Mouse (Mus musculus) heart, embryonic 10.5 days (tissue): ENCODE data around the gene Gm21974. TPM values are rescaled to one million over a fixed set of nuclear protein-coding genes. Genes with fewer than 3 reads are reported as not detected.
"Not testable (repeated sequence)": the region's sequence is repeated elsewhere in the genome, so short reads cannot be mapped to it uniquely, and the experiment has no call there.

Source experiments
- DNase-seq: peaks from one replicate; pipeline ENCODE4 v3.0.0-alpha.2; 2017; ENCODE audit warnings: low spot score
- H3K27ac ChIP-seq: fragments of 300-500 bp; sonication (generic); 2 replicates; pipeline ENCODE4 v1.5.1; 2016; ENCODE audit warnings: mild to moderate bottlenecking
- H3K27me3 ChIP-seq: fragments of 300-500 bp; sonication (generic); 2 replicates; pipeline ENCODE4 v1.6.1; 2016; ENCODE audit warnings: mild to moderate bottlenecking; ENCODE audit not compliant: poor library complexity, insufficient read depth, severe bottlenecking
- H3K36me3 ChIP-seq: fragments of 300-500 bp; sonication (generic); 2 replicates; pipeline ENCODE4 v1.6.1; 2016; ENCODE audit warnings: mild to moderate bottlenecking, moderate library complexity
- H3K4me1 ChIP-seq: fragments of 300-500 bp; sonication (generic); 2 replicates; pipeline ENCODE4 v1.6.1; 2016; ENCODE audit warnings: mild to moderate bottlenecking
- H3K4me3 ChIP-seq: fragments of 300-500 bp; sonication (generic); 2 replicates; pipeline ENCODE4 v1.5.1; 2016; ENCODE audit warnings: mild to moderate bottlenecking, moderate library complexity
- H3K9me3 ChIP-seq: fragments of 300-500 bp; sonication (generic); 2 replicates; pipeline ENCODE4 v1.6.1; 2016; ENCODE audit warnings: mild to moderate bottlenecking, moderate library complexity
- WGBS: fragments of 180-500 bp; shearing (Covaris S2); methylation state at CpG from one replicate; pipeline ENCODE4 v1.1.7; 2016; 5-methylcytosine and 5-hydroxymethylcytosine counted together
- polyA plus RNA-seq: library from polyadenylated mRNA; unstranded; fragments of >200 nt; fragmentation: Nextera tagmentation; extraction: Ambion mirVana; gene quantifications from 2 replicates; pipeline ENCODE4 v1.2.1, GENCODE M21; 2016

Gm21974 gene
- polyA plus RNA-seq, 1 experiment from 2014 or later: not detected

DNA sequence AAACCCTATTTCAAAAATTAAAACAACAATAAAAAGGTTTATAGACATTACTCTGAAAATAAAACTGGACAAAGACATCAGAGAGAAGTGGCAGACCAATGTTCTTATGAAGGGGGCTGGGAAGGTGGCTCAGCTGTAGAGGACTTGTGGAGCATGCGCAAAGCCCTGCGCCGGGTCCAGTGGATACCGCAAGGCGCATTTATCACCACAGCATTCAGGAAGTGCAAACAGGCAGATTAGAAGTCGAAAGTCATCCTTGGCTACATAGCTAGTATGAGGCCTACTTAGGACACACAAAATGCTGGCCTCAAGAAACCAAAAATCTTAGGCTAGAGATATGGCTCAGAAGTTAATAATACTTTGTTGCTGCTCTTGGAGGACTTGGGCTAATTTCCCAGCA lies 37.0 kb downstream of the Gm21974 start:
- Histone ChIP-seq H3K27ac (no peak overlapping the region), H3K27me3 (no peaks in the 10 kb centered on the region), H3K9me3 (no peaks in the 10 kb centered on the region), H3K4me3 (no peak overlapping the region), H3K36me3 (no peaks in the 10 kb centered on the region), H3K4me1 (no peaks in the 10 kb centered on the region)
- 80% methylated on average over 6 of the region's 6 CpGs for whole genome bisulfite sequencing
- DNase-seq: no peak

DNA sequence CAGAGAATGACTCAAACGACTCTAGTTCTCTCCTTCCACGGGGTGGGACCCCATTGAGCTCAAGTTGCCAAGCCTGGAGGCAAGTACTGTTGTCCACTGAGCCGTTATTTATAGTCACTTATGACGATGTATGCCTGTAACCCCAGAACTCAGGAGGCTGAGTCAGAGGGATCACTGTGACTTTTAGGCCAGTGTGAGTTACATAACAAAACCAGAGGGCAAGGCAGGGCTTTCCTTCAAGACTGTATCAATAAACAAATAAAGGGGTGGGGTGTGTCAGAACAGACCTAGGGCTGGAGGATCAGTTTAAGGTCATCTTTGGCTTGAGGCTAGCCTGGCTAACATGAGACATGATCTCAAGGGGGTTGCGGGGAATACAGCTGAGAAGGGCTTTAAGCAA lies 44.3 kb downstream of the Gm21974 start:
- H3K36me3 ChIP-seq: peaks cover 30% of the 10 kb centered on the region
- no peak for DNase-seq
- H3K4me3 ChIP-seq: no peak overlapping the region
- WGBS: 70% methylated on average over 5 of the region's 5 CpGs
- no peaks in the 10 kb centered on the region for H3K27me3 ChIP-seq
- no peak overlapping the region for H3K27ac ChIP-seq
- no peaks in the 10 kb centered on the region for H3K9me3 ChIP-seq
- H3K4me1 ChIP-seq: 0 out of 2 replicates have a peak, but pooled peaks cover 5% of the 10 kb centered on the region

- Histone ChIP-seq H3K4me3 (no peak overlapping the region), H3K27ac (no peak overlapping the region), H3K9me3 (no peaks in the 10 kb centered on the region), H3K4me1 (0 out of 2 replicates have a peak, but pooled peaks cover 5% of the 10 kb centered on the region), H3K36me3 (peaks cover 36% of the 10 kb centered on the region), H3K27me3 (no peaks in the 10 kb centered on the region)
- no peak for DNase-seq
- 67% methylated on average over 6 of the region's 6 CpGs for WGBS
Observed at GRCm38 (mm10) chr7:127849973-127850875, 45.0 kb downstream of the Gm21974 start.

DNA sequence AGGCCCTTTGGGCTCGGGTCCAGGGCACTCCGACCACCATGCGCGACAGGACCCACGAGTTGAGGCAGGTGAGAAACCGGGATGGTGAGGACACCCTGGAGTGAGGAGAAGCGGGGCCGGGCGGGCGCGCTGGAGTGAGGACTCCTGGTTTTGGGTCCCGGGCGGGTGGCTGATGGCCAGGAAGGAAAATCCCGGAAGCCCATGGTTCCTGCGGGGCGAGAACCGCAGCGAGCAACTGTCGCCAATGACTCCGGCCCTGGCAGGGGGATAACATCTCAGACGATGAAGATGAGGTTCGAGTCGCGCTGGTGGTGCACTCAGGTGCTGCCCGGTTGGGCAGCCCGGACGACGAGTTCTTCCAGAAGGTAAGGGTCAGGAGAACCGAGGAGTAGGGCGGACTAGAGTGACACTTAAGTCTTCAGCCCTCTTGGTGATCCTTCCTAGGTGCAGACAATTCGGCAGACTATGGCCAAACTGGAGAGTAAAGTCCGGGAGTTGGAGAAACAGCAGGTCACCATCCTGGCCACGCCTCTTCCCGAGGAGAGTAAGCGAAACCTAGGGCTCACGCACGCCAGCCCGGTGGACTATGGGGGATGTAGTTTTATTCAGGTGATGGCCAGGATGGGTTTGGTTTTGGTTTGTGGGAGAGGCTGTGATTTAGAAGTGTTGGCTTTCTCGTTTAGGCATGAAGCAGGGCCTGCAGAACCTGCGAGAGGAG lies 53.1 kb downstream of the Gm21974 start:
- under 1% methylated on average over 40 of the region's 40 CpGs for WGBS
- H3K36me3 ChIP-seq: peaks cover 38% of the 10 kb centered on the region
- H3K4me1 ChIP-seq: peaks cover 14% of the 10 kb centered on the region
- H3K9me3 ChIP-seq: no peaks in the 10 kb centered on the region
- H3K27me3 ChIP-seq: no peaks in the 10 kb centered on the region
- peak overlapping the region; percentile 93 for H3K27ac ChIP-seq
- H3K4me3 ChIP-seq: peak overlapping the region; percentile 81
- peak; percentile 94 for DNase-seq

DNA sequence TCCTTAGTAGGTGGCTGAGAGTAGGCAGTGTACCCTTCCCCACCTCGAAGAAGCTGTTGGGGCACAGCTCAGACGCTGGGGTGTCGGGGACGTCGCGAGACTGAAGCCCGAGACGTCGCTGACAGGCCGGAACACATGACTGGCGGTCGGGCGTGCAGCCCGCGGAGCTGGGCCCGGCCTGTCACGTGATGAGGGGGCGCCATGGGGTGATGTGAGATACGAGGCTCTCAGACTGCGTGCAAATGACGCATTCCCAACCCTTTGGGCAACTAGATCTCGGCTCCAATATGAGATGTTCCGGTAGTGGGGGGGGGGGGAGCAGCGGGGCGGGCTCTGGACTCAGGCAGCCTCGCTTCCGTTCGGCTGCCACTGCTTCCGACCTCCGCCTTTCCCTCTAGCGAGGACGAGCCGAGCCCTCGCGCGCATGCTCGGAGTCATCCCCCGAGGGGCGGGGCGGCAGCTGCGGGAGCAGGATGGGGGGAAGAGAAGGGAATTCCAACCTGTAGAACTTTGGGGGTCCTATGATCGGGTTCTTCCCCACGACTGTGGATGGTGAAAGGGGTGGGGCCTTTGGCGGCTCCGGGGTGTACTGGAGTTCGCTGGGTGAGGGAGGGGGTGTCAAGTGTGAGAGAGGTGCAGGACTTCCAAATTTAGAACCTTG lies 53.8 kb downstream of the Gm21974 start:
- whole genome bisulfite sequencing: under 1% methylated on average over 46 of the region's 46 CpGs
- Histone ChIP-seq H3K27ac (peak overlapping the region; percentile 93), H3K9me3 (no peaks in the 10 kb centered on the region), H3K4me3 (peak overlapping the region; percentile 81), H3K36me3 (peaks cover 31% of the 10 kb centered on the region), H3K27me3 (no peaks in the 10 kb centered on the region), H3K4me1 (peaks cover 14% of the 10 kb centered on the region)
- DNase-seq: peak; percentile 96

GRCm38 (mm10) chr7:127840886-127841285 lies 54.4 kb downstream of the Gm21974 start:
- Histone ChIP-seq H3K27me3 (no peaks in the 10 kb centered on the region), H3K27ac (peak overlapping the region; percentile 93), H3K36me3 (peaks cover 25% of the 10 kb centered on the region), H3K4me3 (peak overlapping the region; percentile 81), H3K9me3 (no peaks in the 10 kb centered on the region), H3K4me1 (peaks cover 14% of the 10 kb centered on the region)
- WGBS: 5% methylated on average over 15 of the region's 15 CpGs
- DNase-seq: peak; percentile 83

DNA sequence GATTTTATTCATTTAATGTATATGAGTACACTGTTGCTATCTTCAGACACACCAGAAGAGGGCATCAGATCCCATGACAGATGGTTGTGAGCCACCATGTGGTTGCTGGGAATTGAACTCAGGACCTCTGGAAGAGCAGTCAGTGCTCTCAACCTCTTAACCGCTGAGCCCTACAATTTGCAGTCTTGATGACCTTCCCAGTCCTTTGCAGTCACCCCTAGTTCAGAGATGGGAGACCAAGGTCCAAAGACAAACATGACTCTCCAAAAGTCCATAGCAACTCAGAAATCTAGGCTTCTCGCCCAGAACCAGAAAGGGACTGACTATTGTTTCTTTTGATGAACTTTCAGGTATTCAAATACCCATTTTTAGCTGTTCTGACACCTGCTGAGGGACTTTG lies 55.2 kb downstream of the Gm21974 start:
- H3K27me3 ChIP-seq, H3K4me3 ChIP-seq, H3K27ac ChIP-seq, H3K9me3 ChIP-seq, DNase-seq: not testable (repeated sequence)
- Histone ChIP-seq H3K4me1 (peaks cover 14% of the 10 kb centered on the region), H3K36me3 (peaks cover 19% of the 10 kb centered on the region)
- 68% methylated on average over 2 of the region's 2 CpGs for WGBS

- H3K27me3 ChIP-seq, H3K36me3 ChIP-seq, H3K9me3 ChIP-seq, H3K4me3 ChIP-seq, H3K27ac ChIP-seq, DNase-seq: not testable (repeated sequence)
- peaks cover 12% of the 10 kb centered on the region for H3K4me1 ChIP-seq
- 69% methylated on average over 4 of the region's 4 CpGs for WGBS
Observed at GRCm38 (mm10) chr7:127837878-127838277, 57.4 kb downstream of the Gm21974 start.

DNA sequence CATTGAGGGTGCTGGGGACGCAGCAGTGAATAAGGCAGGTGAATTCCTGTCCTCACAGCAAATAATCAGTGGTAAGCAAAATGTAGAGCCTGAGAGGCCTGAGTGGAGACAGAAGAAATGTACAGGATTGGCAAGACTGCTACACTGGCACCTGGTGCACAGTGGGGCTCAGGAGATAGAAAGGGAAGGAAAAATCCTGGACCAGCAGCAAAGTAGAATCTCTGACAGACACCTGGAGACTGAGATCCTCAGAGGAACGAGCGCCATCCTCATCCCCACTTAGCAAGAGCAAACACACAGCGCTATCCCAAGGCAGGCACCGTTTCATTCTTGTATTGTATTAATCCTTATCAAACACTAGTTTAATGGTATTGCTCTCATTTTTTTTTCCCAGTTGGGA lies 57.8 kb downstream of the Gm21974 start:
- Histone ChIP-seq H3K9me3 (no peaks in the 10 kb centered on the region), H3K4me1 (peaks cover 8% of the 10 kb centered on the region), H3K27ac (no peak overlapping the region), H3K36me3 (no peaks in the 10 kb centered on the region), H3K27me3 (no peaks in the 10 kb centered on the region), H3K4me3 (no peak overlapping the region)
- DNase-seq: no peak
- 83% methylated on average over 5 of the region's 5 CpGs for WGBS

Other genes with a start within 250 kb of the Gm21974 start
- 32.3 and 59.4 TPM in 2 replicates for gene Bcl7c, start 186.5 kb downstream of the Gm21974 start, polyA plus RNA-seq
- gene Ctf1, start 182.7 kb downstream of the Gm21974 start, polyA plus RNA-seq: 3.4 and 6.5 TPM in 2 replicates
- 0.26 TPM in 1 of 2 replicates, not detected in the other for gene Ctf2, start 163.3 kb downstream of the Gm21974 start, polyA plus RNA-seq
- gene Fbxl19, start 150.9 kb downstream of the Gm21974 start, polyA plus RNA-seq: 3.4 and 4.8 TPM in 2 replicates
- 12.9 and 19.8 TPM in 2 replicates for gene Orai3, start 125.6 kb downstream of the Gm21974 start, polyA plus RNA-seq
- 13.2 and 23.7 TPM in 2 replicates for gene Setd1a, start 118.8 kb downstream of the Gm21974 start, polyA plus RNA-seq
- not detected in 2 replicates for gene Gm49388, start 109.8 kb downstream of the Gm21974 start, polyA plus RNA-seq
- 14.9 and 17.1 TPM in 2 replicates for gene Hsd3b7, start 94.8 kb downstream of the Gm21974 start, polyA plus RNA-seq
- gene Stx4a, start 71.2 kb downstream of the Gm21974 start, polyA plus RNA-seq: 32.4 and 36.3 TPM in 2 replicates
- gene Stx1b, start 70.9 kb downstream of the Gm21974 start, polyA plus RNA-seq: 1.1 and 3.2 TPM in 2 replicates
- 10.6 and 11.7 TPM in 2 replicates for gene Zfp646, start 19.2 kb downstream of the Gm21974 start, polyA plus RNA-seq
- 15.7 and 21.7 TPM in 2 replicates for gene Zfp668, start 18.6 kb downstream of the Gm21974 start, polyA plus RNA-seq
- gene Prss53, start 4.5 kb downstream of the Gm21974 start, polyA plus RNA-seq: 1.2 and 1.9 TPM in 2 replicates
- 81.7 and 89.4 TPM in 2 replicates for gene Vkorc1, start 163 bp upstream of the Gm21974 start, polyA plus RNA-seq
- gene Bckdk, start 8.6 kb upstream of the Gm21974 start, polyA plus RNA-seq: 143 and 176 TPM in 2 replicates
- gene Kat8, start 17.1 kb upstream of the Gm21974 start, polyA plus RNA-seq: 31.0 and 39.7 TPM in 2 replicates
- gene Prss8, start 34.6 kb upstream of the Gm21974 start, polyA plus RNA-seq: 2.3 and 8.9 TPM in 2 replicates
- 10.9 and 13.0 TPM in 2 replicates for gene Prss36, start 51.3 kb upstream of the Gm21974 start, polyA plus RNA-seq
- 280 and 362 TPM in 2 replicates for gene Fus, start 72.0 kb upstream of the Gm21974 start, polyA plus RNA-seq
- 27.8 and 35.5 TPM in 2 replicates for gene Pycard, start 98.4 kb upstream of the Gm21974 start, polyA plus RNA-seq
- gene Trim72, start 108.5 kb upstream of the Gm21974 start, polyA plus RNA-seq: 0.40 and 1.2 TPM in 2 replicates
- gene Itgam, start 167.2 kb upstream of the Gm21974 start, polyA plus RNA-seq: 0.06 and 0.25 TPM in 2 replicates
- 0.09 TPM in 1 of 2 replicates, not detected in the other for gene Gm49368, start 167.2 kb upstream of the Gm21974 start, polyA plus RNA-seq
- gene Itgax, start 234.1 kb upstream of the Gm21974 start, polyA plus RNA-seq: 0.05 and 0.10 TPM in 2 replicates